Mouse (Mus musculus): ENCODE measurements around the gene Polr3h. TPM values are rescaled to one million over a fixed set of nuclear protein-coding genes. Genes with fewer than 3 reads are reported as not detected.

Polr3h gene
- 79.7 and 137 TPM in 2 replicates for polyA plus RNA-seq (2012; ENCODE audit: low replicate concordance)

DNA sequence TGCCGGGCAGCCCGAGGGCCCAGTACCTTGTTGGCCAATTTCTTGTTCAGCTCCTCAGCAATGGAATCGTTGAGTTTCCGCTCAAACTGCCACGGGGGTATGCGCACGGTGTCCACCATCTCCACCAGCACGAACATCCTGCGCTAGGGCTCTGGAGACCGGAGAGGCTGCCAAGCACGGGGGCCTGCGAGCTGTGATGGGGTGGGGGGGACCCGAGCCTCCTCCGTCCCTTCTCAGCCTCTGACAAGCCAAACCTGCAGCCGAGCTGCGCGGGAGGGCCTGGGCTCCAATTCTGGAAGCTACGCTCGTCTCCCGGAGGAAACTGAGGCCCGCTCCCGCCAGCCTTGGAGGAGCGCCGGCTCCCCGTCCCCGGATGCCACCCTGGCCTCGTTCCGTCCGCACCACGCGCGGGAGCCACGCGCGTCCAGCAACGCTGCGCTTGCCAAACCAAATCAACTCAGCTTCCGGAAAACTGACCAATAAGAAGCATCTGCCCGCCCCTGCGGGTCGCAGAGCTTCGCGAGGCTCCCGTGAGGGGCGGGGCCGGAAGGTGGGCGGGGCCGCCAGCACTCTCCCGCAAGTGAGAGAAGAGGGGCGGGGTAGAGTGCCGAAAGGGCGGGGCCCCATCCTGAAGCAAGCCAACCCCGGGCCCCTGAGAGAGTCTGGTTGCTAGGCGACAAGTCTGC, at the start of gene Polr3h:
Gene Polr3h, minus strand, starts transcription at position 481 of the 686 bp plus-strand sequence.

DNA sequence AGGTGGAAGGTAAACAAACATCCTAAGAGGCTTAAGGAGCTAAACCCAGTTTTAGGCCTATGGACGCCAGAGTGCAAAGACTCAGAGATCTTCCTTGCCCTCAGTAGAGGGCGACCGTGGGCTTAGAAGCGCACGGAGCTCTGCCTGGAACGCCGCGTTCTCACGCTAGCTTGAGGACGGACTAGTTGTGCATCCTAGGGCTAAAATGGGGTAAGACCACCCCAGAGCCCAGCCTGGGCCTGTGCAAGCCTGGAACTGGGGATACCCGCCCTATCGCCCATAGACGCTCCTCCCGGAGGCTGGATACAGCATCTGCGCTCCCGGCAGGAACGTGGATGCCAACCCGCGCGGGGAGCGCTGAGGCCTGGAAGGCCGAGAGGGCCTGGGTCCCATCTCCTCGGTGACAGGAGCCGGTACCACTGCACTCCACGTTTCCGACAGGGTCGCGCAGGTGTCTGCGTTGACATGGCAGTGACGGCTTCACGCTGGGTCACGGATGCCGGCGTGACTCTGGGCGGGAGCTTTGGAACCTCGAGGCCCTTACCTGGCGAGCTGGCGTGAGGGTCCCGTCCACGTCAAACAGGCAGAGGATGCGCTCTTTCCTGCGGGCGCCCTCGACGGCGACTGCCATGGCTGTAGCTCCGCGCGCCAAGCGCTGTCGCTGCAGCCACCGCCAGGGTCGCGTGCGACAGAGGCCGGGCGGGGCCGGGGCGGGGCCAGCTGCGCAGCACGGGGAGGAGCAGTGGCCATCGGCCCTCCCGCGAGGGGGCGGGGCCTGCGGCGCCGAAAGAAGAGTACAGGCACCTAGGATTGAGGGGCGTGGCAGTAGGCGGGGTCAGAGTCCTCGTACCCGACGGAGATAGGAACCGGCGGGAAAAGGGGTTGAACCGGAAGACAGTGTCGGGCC, 34.4 kb upstream of the Polr3h start, which contains the start of gene Pmm1:
Gene Pmm1, minus strand, starts transcription at position 760 of the 907 bp plus-strand sequence.

DNA sequence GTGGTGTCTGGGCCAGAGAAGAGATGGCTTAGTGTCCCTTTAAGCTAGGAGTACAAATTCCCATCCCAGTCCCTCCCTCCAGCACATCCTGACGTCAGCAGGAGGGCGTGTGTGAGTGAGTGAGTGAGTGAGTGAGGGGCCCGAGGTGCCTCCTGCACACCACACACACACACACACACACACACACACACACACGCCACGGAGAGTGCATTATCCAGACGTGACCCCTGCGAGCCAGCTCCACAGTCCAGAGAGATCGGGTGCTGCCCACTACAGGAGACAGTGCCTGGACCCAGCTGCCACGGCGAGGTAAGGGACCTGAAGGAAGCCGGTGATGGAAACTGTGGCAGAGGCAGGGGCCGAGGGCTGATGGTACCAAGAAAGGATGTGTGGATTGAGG, 10.6 kb upstream of the Polr3h start, which contains the start of gene Csdc2:
Gene Csdc2, plus strand, starts transcription at position 81 of the 400 bp plus-strand sequence.

DNA sequence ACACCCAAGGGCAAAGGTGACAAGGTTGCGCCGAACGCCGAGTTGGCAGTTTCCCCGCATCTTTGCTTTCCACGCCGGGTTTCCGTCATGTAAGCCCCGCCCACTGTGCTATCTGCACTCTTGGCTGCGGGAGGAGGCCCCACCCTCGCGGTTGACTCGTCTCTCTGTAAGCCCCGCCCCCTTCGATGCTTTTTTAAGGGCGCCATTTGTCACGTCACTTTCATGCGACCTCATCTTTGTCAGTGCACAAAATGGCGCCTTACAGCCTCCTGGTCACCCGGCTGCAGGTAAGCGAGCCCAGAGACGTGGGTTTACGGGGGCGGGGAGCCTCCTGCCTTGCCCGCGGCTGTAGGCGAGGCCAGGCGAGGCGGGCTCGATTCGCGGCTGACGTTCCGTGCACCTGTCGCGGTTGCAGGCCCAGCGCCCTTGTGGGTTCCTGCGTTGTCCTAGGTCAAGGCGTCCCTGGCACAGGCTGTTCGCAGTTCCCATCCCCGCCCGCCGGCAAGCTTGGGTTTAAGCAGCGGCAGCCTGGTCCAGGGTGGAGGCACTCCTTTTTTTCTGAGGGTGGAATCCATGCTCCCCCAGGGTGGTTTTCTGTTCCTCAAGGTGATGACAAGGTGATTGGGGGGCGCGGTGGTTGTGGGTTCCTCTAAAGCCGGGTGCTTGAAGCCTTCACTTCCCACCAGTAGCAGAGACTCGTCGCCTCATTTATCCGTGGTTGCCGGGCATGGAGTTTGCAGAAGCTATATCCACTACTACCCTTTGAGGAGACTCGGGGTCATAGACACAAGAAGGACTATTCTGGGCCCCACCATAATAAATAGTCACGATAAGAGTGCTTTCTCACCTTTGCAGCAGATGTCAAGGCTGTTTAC, 53.5 kb downstream of the Polr3h start, which contains the start of gene Aco2:
Gene Aco2, plus strand, starts transcription at position 48 of the 875 bp plus-strand sequence.

DNA sequence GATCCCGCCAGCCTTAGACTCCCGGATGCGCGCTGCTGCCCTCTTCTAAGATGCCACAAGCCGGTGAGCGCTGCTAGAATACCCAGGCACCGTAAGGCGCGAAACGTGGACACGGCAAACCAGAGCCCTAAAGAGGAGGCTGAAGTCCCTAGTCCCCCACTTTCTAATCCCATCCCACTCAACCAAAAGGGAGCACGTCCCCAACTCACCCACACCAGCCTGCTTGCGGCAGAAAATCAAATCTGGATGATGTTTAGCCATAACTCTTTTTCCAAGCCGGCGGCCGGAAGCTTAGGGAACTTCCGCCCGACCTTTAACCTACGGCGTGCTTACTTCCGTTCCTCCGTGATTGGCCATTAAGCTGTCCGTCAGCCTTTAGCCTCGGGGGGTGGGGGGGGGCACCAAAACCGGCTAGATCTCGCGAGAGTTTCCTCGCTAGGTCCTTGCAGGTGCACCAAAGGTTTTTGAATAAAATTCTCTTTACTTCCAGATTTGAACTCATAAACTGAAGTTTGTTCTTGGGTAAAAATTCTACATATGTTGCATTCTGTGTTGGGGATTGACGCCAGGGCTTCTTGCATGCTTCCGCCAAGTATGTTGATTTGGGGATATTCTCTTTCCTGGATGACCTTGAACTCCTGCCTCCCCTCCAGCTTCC, 54.3 kb downstream of the Polr3h start, which contains the start of gene Phf5a:
Gene Phf5a, minus strand, starts transcription at position 308 of the 658 bp plus-strand sequence.

DNA sequence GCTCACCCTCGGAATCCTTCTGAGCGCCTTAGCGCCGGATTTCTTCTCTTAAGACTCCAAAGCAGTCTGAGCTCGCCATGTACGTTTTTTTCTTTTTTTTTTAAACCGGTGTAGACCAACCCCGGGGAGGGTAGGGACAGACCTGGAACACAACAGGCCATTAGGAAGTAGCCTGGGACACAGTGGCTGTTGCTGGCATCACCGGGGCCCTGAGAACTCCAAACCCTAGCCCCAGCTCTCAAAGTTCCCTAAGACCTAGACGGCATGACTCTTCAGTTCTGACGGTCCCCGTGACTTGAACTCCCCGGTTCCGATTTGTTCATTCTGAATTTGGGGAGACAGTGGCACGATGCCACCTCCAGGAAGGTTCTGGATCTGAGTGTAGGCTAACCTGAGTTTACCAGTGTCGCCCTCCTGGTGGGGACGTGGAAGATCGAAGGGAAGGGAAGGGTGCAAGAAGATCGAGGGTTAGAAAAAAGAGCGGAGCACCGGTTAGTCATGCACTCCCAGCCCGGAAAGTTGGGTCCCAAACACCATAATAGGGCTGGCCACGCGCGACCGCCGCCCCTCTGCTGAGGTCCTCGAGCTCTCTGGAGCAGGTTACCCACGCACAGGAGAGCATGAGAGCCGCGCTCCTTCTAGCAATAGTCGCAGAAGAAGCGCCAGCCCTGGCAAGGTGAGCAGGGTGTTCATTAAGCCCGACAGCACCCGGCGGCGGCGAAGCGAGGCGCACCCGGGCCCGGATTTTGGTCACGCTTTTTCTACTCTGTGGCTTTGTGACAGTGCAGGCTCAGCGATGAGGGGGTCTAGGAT, 67.3 kb downstream of the Polr3h start, which contains the start of gene Tob2:
Gene Tob2, minus strand, starts transcription at position 280 of the 813 bp plus-strand sequence.

Other genes with a start within 250 kb of the Polr3h start
- gene Chadl, start 229.0 kb downstream of the Polr3h start, polyA plus RNA-seq (2012; ENCODE audit: low replicate concordance), result 0.09 and 0.52 TPM in 2 replicates
- 57.6 and 58.2 TPM in 2 replicates for gene Zc3h7b, start 181.2 kb downstream of the Polr3h start, polyA plus RNA-seq (2012; ENCODE audit: low replicate concordance)
- gene Rangap1, start 180.7 kb downstream of the Polr3h start, polyA plus RNA-seq (2012; ENCODE audit: low replicate concordance), result 503 and 523 TPM in 2 replicates
- gene Tef, start 123.8 kb downstream of the Polr3h start, polyA plus RNA-seq (2012; ENCODE audit: low replicate concordance), result 11.4 and 65.8 TPM in 2 replicates
- 81.3 and 104 TPM in 2 replicates for gene Tob2, start 67.4 kb downstream of the Polr3h start, polyA plus RNA-seq (2012; ENCODE audit: low replicate concordance)
- gene Phf5a, start 54.3 kb downstream of the Polr3h start, polyA plus RNA-seq (2012; ENCODE audit: low replicate concordance), result 4.9 and 15.2 TPM in 2 replicates
- gene Aco2, start 53.9 kb downstream of the Polr3h start, polyA plus RNA-seq (2012; ENCODE audit: low replicate concordance), result 159 and 185 TPM in 2 replicates
- 0.75 and 1.6 TPM in 2 replicates for gene Csdc2, start 10.5 kb upstream of the Polr3h start, polyA plus RNA-seq (2012; ENCODE audit: low replicate concordance)
- gene Pmm1, start 34.7 kb upstream of the Polr3h start, polyA plus RNA-seq (2012; ENCODE audit: low replicate concordance), result 126 and 148 TPM in 2 replicates
- gene 1700029P11Rik, start 54.3 kb upstream of the Polr3h start, polyA plus RNA-seq (2012; ENCODE audit: low replicate concordance), result not detected in 2 replicates
- gene Xrcc6, start 61.6 kb upstream of the Polr3h start, polyA plus RNA-seq (2012; ENCODE audit: low replicate concordance), result 4.7 and 11.7 TPM in 2 replicates
- 67.1 and 216 TPM in 2 replicates for gene Desi1, start 107.6 kb upstream of the Polr3h start, polyA plus RNA-seq (2012; ENCODE audit: low replicate concordance)
- gene Snu13, start 121.4 kb upstream of the Polr3h start, polyA plus RNA-seq (2012; ENCODE audit: low replicate concordance), result 6.4 and 229 TPM in 2 replicates
- not detected in 2 replicates for gene 4930407I10Rik, start 132.9 kb upstream of the Polr3h start, polyA plus RNA-seq (2012; ENCODE audit: low replicate concordance)
- gene Mei1, start 143.8 kb upstream of the Polr3h start, polyA plus RNA-seq (2012; ENCODE audit: low replicate concordance), result not detected in 2 replicates
- gene Ccdc134, start 201.7 kb upstream of the Polr3h start, polyA plus RNA-seq (2012; ENCODE audit: low replicate concordance), result 3.6 and 19.0 TPM in 2 replicates
- gene Srebf2, start 220.9 kb upstream of the Polr3h start, polyA plus RNA-seq (2012; ENCODE audit: low replicate concordance), result 411 and 741 TPM in 2 replicates